Mouse (Mus musculus): ENCODE measurements around the gene Agmo.

DNA sequence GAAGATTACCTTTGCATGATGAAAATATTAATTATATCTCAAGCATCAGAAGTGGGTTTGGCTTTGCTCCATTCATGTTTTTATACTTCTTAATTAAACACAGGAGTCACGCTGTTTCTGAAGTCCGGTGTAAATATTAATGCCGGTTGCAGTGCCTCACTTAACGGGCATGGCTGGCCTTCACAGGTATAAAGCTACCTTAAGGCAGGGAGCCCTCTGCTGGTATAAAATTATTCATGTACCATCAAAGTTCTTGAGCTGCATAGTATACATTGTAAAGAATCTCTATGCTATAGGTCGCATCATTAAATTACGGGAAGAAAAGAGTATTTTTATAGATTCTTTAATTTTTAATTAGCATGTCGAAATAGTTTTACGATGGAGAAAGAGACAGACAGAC is 341.3 kb downstream of the Agmo start:
- no peak for TF ChIP-seq POLR2A (IDR thresholded peaks at IDR 0.05; ENCODE audit: low read depth, low read length)
- TF ChIP-seq CTCF (IDR thresholded peaks at IDR 0.05; ENCODE audit: borderline replicate concordance, insufficient read depth, low read length) = no peak
